Mouse (Mus musculus): ENCODE data around the gene Hoxa1. TPM values are rescaled to one million over a fixed set of nuclear protein-coding genes. Genes with fewer than 3 reads are reported as not detected.

Gene Hoxa1
- total and polyA plus RNA-seq, 3 experiments: 1.9 to 3.7 (median 3.2) TPM

- H3K4me1 ChIP-seq (ENCODE audit: control insufficient read depth in 1 of 2, insufficient read depth in 2 of 2): peaks cover 0 to 10% of the 10 kb centered on the region in 2 experiments; a peak in 2 of 4 replicates
- H3K4me3 ChIP-seq (replicated peaks in 1 of 3; ENCODE audit: low read depth in 2 of 3, low read length in 2 of 3, poor library complexity in 1 of 3): no peak overlapping the region
- H3K79me2 ChIP-seq (replicated peaks; ENCODE audit: control insufficient read depth, extremely low read depth, insufficient read depth, poor library complexity, severe bottlenecking): peaks cover 7% of the 10 kb centered on the region; the same call in 1 of the 2 replicates
- TF ChIP-seq SIN3A (IDR thresholded peaks at IDR 0.05; ENCODE audit: low read length) (no peak), CHD2 (IDR thresholded peaks at IDR 0.05; ENCODE audit: low read length) (no peak), USF1 (IDR thresholded peaks at IDR 0.05; ENCODE audit: low read depth, low read length) (no peak), ZMIZ1 (IDR thresholded peaks at IDR 0.05; ENCODE audit: low read depth, low read length) (no peak), MEF2A (IDR thresholded peaks at IDR 0.05; ENCODE audit: borderline replicate concordance, low read depth, low read length) (no peak), EP300 (IDR thresholded peaks at IDR 0.05; ENCODE audit: low read length) (no peak), MAFK (IDR thresholded peaks at IDR 0.05; ENCODE audit: insufficient replicate concordance, low read length) (no peak), ELF1 (IDR thresholded peaks at IDR 0.05; ENCODE audit: low read depth, low read length) (no peak), TBP (conservative IDR thresholded peaks at IDR 0.05; ENCODE audit: low read depth, low read length) (no peak), E2F4 (IDR thresholded peaks at IDR 0.05; ENCODE audit: insufficient replicate concordance, low read depth, low read length) (no peak), BHLHE40 (IDR thresholded peaks at IDR 0.05; ENCODE audit: low read depth, low read length) (no peak), UBTF (IDR thresholded peaks at IDR 0.05; ENCODE audit: low read depth, low read length) (no peak), CHD1 (IDR thresholded peaks at IDR 0.05; ENCODE audit: low read depth, low read length) (no peak), ZC3H11A (IDR thresholded peaks at IDR 0.05; ENCODE audit: low read depth, low read length) (no peak), IRF4 (IDR thresholded peaks at IDR 0.05; ENCODE audit: low read depth, low read length) (no peak), ZNF384 (IDR thresholded peaks at IDR 0.05; ENCODE audit: low read depth, low read length) (no peak), TCF12 (IDR thresholded peaks at IDR 0.05; ENCODE audit: low read depth, low read length) (no peak), MYC (IDR thresholded peaks at IDR 0.05; ENCODE audit: low read depth, low read length) (no peak), ZKSCAN1 (IDR thresholded peaks at IDR 0.05; ENCODE audit: borderline replicate concordance, low read depth, low read length) (no peak), SMC3 (IDR thresholded peaks at IDR 0.05; ENCODE audit: low read depth, low read length) (no peak)
- peaks cover 6 to 43% of the 10 kb centered on the region in 2 experiments for H3K36me3 ChIP-seq (replicated peaks in 1 of 2; ENCODE audit: control insufficient read depth in 1 of 2, insufficient read depth in 1 of 2, low read length in 1 of 2)
- no peak overlapping the region for H3K4me2 ChIP-seq (ENCODE audit: insufficient read depth, low read depth, poor library complexity, severe bottlenecking)
- H3K27me3 ChIP-seq (replicated peaks): no peaks in the 10 kb centered on the region
- DNase-seq (ENCODE audit: extremely low read depth): no peak
- H3K9me3 ChIP-seq (replicated peaks; ENCODE audit: low read length): no peaks in the 10 kb centered on the region
- no peak overlapping the region for H3K27ac ChIP-seq (ENCODE audit: insufficient read depth, low read depth)
- dilution Hi-C loops (cut with MboI; ENCODE audit: extremely low pct_ligation_motif_present, extremely low pct_unique_long_range_greater_than_20kb, low sequenced_read_pairs): no loop called here
- H3K9ac ChIP-seq (ENCODE audit: insufficient read depth, low read depth): no peak overlapping the region
- in situ Hi-C loops (cut with MboI; ENCODE audit: low pct_ligation_motif_present, low pct_unique_long_range_greater_than_20kb, low sequenced_read_pairs): no loop called here
Measured at GRCm38 (mm10) chr6:52163366-52164031, 5.4 kb upstream of the Hoxa1 start.
